Mouse (Mus musculus): Measurements from ENCODE around the gene Zkscan17. TPM values are rescaled to one million over a fixed set of nuclear protein-coding genes. Genes with fewer than 3 reads are reported as not detected.

The Zkscan17 gene
- total RNA-seq, 2 experiments from 2014 or later: 21.1 to 22.0 TPM

DNA sequence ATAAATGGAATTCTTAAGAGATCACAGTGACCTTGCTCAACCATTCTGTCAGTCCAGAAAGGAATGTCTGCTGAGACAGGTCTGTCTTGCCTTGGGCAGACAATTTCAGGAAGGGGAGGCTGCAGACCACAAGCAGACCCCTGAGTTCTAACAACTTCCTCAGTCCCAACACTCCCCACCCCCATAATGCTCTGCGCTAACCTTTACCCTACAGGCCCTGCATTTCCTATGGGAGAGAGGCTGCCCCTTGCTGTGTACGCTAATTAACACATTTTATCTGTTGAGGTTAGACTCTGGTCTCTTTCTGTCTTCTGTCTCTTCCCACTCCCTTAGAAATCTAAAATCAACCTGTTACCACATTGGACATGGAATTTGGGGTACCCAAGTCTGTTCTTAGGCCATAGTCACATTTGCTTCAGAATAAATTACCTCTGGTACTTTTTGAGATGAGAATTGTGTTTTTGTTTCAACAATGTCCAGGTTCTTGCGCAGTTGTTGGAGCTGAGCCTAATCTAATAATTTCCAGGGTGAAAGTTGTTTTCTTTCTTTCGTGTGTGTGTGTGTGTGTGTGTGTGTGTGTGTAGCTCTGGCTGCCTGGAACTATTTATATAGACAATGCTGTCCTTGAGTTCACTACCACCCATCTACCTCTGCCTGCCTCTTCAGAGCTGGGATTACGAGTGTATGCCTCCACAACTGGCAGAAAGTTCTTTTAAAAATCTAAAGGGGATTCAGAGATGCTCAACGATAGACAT is 6.6 kb downstream of the Zkscan17 start:
- no peak for DNase-seq (ENCODE audit: low spot score in 2 of 2)

- no peak for DNase-seq (ENCODE audit: low spot score in 2 of 2)
Observed at GRCm38 (mm10) chr11:59518226-59518625, 8.3 kb downstream of the Zkscan17 start.

DNA sequence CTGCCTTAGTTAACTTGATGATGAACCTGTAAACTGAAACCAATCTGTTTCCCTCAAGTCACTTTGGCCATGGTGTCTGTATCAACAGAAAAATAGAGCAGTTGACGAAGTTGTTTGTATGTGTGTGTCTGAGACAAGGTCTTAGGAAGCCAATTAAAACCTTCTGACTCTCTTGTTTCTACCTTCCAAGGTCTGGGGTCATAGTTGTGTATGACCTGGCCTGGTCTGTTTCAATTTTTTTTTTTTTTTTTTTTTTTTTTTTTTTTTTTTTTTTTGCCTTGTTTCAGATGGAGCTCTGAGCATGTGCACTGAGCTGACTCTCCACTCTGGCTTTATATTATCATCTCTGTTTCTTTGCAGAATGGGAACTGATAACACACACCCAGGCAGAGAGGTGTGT is 9.1 kb downstream of the Zkscan17 start:
- DNase-seq (ENCODE audit: low spot score in 2 of 2): no peak

- DNase-seq (ENCODE audit: low spot score in 2 of 2): no peak
Observed at GRCm38 (mm10) chr11:59514789-59515188, 11.8 kb downstream of the Zkscan17 start.

DNA sequence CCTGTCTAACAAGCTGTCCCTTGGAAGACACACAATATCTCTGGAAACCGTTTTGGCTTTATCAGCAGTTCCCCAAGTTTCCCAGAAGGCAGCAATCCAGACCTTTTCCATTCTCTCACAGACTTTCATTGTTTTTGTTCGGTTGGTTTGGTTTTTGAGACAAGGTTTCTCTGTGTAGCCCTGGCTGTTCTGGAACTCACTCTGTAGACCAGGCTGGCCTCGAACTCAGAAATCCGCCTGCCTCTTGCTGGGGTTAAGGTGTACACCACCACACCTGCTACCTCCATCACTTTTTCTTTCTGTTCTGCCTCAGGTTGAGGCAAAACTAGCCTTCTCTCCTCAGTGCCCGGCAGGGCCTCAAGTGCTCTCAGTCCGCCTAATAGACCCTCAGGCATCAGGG is 12.2 kb downstream of the Zkscan17 start:
- DNase-seq (ENCODE audit: low spot score in 2 of 2): no peak

GRCm38 (mm10) chr11:59513556-59513955 is 13.0 kb downstream of the Zkscan17 start:
- no peak for DNase-seq (ENCODE audit: low spot score in 2 of 2)

DNA sequence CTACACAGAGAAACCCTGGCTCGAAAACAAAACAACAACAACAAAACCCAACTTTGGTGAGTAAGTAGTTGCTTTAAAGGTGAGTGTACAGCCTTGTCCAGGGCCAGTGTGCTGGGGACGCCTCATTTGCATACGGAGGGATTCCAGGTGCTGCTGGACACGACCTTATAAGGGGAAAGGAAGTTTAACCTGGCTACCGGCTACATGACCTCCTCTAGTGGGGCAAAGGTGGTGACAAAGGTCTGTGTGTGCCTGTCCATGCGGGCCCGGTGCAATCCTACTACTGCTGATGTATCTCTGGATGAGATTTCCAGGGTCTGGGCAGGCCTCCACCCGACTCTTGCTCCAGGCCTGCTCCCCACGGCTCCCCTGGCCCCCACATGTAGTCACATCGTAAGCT is 13.8 kb downstream of the Zkscan17 start:
- no peak for DNase-seq (ENCODE audit: low spot score in 2 of 2)

DNA sequence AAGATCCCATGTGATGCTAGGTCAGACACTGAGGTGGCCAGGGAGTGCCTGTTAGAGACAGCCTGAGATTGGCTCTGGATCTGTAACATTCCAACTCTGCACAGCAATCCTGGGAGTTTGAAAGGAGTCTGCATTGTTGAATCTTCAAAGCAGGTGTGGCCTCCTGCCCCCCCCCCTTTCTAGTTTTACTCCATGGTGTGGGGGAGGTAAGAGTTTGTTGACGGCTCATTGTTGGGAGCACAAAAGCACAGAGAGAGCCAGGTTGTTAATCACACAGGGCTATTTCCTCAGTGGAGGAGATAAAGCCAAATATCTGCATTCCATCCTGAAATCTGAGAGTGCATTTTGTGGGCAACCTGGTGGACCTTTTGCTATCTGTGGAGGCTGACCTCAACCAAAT is 15.0 kb downstream of the Zkscan17 start:
- DNase-seq (ENCODE audit: low spot score in 2 of 2): no peak

DNA sequence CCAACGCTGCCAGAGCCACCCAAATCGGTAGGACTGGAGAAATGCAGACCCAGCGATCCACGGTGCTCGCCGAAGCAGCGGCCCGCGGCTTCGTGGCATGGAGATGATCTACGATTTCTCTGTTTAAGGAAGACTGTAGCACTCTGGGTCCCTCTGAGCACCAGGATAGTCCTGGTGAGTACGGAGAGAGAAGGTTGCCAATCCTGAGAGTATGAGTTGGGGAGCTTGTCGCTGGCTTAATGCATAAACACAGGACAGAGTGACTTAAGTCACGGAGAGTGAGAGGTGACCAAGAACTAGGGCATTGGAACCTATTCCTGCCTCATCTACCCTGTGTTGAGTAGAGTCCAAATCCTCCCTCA is 19.9 kb downstream of the Zkscan17 start:
- DNase-seq (ENCODE audit: low spot score in 2 of 2): no peak

GRCm38 (mm10) chr11:59505839-59506712 is 20.5 kb downstream of the Zkscan17 start:
- peak; percentile 83 to 90 for DNase-seq (ENCODE audit: low spot score in 2 of 2)

GRCm38 (mm10) chr11:59505351-59505838 is 21.2 kb downstream of the Zkscan17 start:
- DNase-seq (ENCODE audit: low spot score in 2 of 2): peak in 1 of 2 experiments; percentile 59

GRCm38 (mm10) chr11:59501978-59502700 is 24.4 kb downstream of the Zkscan17 start:
- DNase-seq (ENCODE audit: low spot score in 2 of 2): no peak

DNA sequence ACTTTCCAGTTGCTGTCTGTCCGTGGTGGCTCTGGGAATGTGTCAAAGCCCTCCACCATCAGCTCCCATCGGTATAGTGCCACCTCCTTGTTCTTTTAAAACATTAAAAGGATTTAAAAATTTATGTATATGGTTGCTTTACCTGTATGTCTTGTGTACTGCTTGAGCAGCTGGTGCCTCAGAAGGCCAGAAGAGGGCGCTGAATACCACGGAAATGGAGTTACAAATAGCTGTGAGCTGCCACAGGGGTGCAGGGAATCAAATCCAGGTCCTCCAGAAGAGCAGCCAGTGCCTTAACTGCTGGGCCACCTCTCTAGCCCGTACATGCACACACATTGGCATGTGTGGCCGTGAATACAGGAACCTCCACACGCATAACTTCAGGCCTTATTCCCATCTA is 28.8 kb downstream of the Zkscan17 start:
- no peak for DNase-seq (ENCODE audit: low spot score in 2 of 2)

DNA sequence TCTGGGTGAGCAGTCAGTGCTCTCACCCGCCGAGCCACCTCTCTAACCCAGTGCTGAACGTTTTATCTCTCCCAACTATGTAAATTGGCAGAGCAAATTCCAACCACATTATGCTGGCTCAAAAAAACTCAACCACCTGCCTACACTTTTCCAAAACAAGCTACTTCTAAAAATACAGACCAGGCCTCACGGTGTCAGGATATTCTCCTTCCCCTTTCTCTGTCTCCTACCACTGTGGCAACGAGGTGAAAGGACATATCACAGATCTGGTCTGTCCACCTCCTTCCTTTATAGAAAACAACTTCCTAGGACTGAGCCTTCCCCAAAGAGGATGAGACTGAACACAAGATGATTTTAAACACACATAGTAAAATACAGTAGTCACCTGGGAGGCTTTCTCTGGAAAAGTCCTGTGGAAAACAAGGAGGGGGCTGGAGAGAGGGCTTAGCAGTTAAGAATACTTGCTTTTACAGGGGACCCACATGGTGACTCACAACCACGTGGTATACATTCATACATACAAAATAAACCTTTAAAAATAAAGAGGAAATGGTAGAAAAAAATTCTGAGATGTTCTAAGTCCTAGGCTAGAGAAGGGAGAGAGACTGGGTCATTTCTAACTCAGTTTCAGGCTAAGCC is 29.8 kb downstream of the Zkscan17 start:
- no peak for DNase-seq (ENCODE audit: low spot score in 2 of 2)

DNA sequence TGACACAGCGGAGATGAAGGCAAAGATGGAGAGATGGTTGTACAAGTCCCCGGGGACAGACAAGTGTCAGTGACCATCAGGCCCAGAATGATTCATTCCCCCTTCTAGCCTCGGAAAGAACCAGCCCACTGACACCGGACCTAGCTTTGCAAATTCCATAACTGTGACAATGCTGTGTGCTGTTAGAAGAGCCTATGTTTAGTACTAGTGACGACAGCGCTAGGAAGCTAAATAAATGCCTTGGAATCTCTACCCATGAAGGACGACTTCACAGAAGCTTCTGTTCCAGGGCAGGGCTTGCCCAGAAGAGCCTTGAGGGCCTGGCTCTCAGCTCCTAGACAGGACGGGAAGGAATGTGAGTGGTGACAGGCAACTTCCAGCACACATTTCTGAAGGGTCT is 40.3 kb downstream of the Zkscan17 start:
- no peak for DNase-seq (ENCODE audit: low spot score in 2 of 2)

GRCm38 (mm10) chr11:59485641-59486040 is 40.9 kb downstream of the Zkscan17 start:
- DNase-seq (ENCODE audit: low spot score in 2 of 2): no peak

- no peak for DNase-seq (ENCODE audit: low spot score in 2 of 2)
Observed at GRCm38 (mm10) chr11:59483212-59483611, 43.3 kb downstream of the Zkscan17 start.

- no peak for DNase-seq (ENCODE audit: low spot score in 2 of 2)
Observed at GRCm38 (mm10) chr11:59477240-59477639, 49.3 kb downstream of the Zkscan17 start.

DNA sequence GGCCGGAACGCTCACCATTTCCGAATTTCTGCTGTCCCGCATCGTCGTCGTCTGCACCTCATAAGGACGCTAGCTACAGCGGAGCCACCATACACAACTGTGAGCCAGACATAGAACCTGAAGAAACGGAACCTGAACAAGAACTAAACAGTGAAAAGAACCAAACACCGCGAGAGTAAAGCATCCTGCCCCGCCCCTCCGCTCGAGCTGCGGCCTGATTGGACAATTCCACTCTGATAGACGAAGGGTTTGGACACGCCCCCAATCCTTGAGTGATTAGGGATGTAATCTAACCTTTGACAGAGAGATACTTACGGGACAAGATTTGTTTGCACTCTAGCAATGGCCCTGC is 54.2 kb downstream of the Zkscan17 start, which contains the start of gene Zfp867:
TSS of gene Zfp867 (minus strand) at position 149 of the 352 bp plus-strand sequence.
- peak; percentile 82 to 89 for DNase-seq (ENCODE audit: low spot score in 2 of 2)

DNA sequence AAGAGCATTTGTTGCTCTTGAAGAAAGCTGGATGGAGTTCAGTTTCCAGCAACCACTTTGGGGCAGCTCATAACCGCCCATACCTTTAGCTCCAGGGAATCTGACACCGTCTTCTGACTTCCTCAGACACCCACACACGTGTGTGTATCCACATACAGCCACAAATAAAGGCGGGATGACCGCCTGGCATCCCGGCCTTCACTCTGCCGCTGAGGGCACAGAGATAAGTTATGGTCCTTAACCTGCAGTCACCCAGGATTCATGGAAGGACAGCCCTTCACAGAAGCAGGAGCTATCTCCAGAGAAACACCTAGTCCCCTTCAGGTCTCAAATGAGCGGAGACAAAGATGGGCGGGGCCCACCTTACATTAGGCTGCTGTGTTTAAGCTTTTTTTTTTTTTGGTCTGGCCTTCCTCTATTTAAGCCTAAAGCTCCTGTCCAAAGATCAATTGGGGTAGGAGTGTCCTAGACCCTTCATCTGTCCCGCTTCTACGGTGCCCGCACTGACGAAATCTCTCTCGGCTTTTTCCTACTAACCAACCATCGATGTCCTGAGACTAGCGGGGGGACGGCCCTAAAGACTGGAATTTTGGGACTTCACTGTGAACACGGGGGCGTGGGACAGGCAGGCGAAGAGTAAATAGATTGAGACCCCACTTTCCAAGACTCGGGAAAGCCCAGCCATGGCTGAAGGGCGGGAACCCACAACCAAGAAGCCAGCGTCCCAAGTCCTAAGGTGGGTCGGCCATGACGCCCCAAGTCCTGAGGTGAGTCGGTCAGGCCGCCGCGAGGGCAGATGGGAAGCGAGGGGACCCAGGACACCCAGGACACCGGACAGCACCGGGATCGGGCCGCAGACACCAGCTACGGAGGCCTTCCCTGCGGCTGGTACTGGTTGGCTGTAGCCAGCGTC is 54.9 kb downstream of the Zkscan17 start:
- DNase-seq (ENCODE audit: low spot score in 2 of 2): no peak
